Mouse (Mus musculus): ENCODE results near the gene Gstt2. TPM values are rescaled to one million over a fixed set of nuclear protein-coding genes. Genes with fewer than 3 reads are reported as not detected.
A peak's percentile ranks its signal among the peaks of the same experiment; 100 is the strongest.

The Gstt2 gene
- polyA plus RNA-seq, 1 experiment from 2014 or later = 8.3 TPM

GRCm38 (mm10) chr10:75856976-75857375 is 19.8 kb upstream of the Gstt2 start:
- peaks cover 21% of the 10 kb centered on the region for H3K4me1 ChIP-seq (replicated peaks; ENCODE audit: control insufficient read depth, insufficient read depth, low read length)
- no peak overlapping the region for H3K4me2 ChIP-seq (replicated peaks)
- DNase-seq (ENCODE audit: low spot score) (no peak), ATAC-seq (ENCODE audit: low FRiP score) (no peak)
- H3K27me3 ChIP-seq (ENCODE audit: control insufficient read depth, insufficient read depth, low read length) = no peaks in the 10 kb centered on the region
- H3K36me3 ChIP-seq (replicated peaks; ENCODE audit: control insufficient read depth, insufficient read depth) = peaks cover 16% of the 10 kb centered on the region
- 89% methylated on average over 3 of the region's 3 CpGs for WGBS
- no peak overlapping the region for H3K4me3 ChIP-seq (replicated peaks; ENCODE audit: low read length)
- H3K9ac ChIP-seq = no peak overlapping the region
- no peak overlapping the region for H3K27ac ChIP-seq
- no peaks in the 10 kb centered on the region for H3K9me3 ChIP-seq (ENCODE audit: control insufficient read depth, low read length)

DNA sequence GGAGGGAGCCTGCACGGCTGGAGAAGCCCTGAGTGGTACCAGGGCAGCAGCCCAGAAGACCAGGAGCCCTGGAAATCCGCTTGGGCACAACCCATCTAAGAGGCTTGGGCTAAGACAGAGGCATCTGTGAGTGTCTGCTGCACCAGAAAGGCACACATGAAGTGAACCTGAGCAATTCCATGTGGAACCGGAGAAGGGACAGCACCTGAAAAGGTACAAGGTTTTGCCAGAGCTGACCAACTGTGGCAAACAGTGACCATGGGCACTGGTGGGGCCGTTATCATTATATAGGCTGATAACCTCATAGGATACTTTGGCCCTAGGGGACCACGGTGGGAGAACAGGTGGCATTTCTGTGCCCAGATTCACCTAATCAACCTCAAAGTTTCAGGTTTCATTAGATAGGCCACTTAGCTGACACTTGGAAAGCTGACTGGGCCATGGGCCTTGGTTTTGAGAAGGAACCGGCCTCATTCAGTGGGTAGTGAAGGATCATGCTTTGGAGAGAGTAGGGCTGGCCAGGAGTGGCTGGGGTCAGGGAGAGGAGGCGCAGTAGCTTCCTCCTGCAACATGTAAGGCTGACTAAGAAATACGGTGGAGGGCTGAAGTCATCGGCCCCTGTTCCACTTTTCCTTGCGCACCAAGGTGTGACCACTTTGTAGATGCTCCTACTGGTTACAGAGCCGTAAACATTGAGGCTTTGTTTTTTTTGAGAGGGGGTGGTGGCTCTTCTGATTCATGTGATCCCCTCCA is 19.1 kb upstream of the Gstt2 start:
- Histone ChIP-seq H3K27me3 (ENCODE audit: control insufficient read depth, insufficient read depth, low read length) (no peaks in the 10 kb centered on the region), H3K36me3 (replicated peaks; ENCODE audit: control insufficient read depth, insufficient read depth) (peaks cover 16% of the 10 kb centered on the region), H3K9ac (no peak overlapping the region), H3K9me3 (ENCODE audit: control insufficient read depth, low read length) (no peaks in the 10 kb centered on the region), H3K27ac (no peak overlapping the region), H3K4me3 (replicated peaks; ENCODE audit: low read length) (no peak overlapping the region), H3K4me1 (replicated peaks; ENCODE audit: control insufficient read depth, insufficient read depth, low read length) (peaks cover 27% of the 10 kb centered on the region), H3K4me2 (replicated peaks) (no peak overlapping the region)
- 87% methylated on average over 11 of the region's 11 CpGs for WGBS
- DNase-seq (ENCODE audit: low spot score) (no peak), ATAC-seq (ENCODE audit: low FRiP score) (no peak)

DNA sequence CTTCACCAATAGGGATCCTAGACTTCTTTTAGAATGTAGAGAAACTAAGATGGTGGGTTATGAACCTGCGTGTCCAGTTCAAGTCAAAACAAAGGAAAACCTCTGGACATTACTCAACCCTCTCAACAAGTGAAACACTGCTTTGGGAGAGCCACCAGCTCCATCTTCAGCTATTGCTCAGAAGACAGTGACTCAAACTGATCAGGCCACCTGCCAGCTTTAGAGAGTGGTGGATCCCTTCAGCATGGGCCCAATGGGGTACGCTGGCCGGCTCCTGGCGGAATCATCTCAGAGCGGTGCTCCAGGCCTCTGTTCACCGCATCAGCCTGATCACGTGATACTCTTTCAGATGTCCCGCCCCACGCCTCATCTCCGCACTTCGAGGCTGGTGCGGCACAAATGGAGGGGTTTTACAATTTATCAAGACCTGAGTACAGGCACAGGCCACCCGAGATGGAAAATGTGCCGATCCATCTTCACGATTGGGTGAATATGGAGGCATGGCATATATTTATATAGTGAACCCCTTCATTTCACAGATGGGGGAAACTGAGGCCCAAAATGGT is 18.3 kb upstream of the Gstt2 start:
- H3K27me3 ChIP-seq (ENCODE audit: control insufficient read depth, insufficient read depth, low read length) = no peaks in the 10 kb centered on the region
- WGBS = 87% methylated on average over 15 of the region's 15 CpGs

DNA sequence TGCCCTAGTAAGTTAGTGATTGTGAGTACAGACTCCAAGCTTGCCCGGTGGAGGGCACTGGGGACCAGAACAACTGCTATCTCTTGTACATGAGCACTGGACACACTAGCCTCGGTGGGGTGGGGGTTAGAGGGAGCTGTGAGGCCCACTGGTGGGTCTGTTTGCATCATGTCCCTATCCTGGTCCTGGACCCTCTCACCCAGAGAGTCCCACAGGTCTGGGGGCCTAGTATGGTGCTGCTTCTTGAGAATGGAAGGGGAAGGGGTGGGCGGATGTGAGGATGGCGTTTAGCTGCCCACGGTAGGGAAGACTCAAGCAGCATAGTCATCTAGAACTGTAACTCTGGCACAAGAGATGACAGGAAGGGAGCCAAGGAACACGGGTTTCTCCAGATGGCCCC is 17.6 kb upstream of the Gstt2 start:
- Histone ChIP-seq H3K4me2 (replicated peaks) (no peak overlapping the region), H3K36me3 (replicated peaks; ENCODE audit: control insufficient read depth, insufficient read depth) (peaks cover 16% of the 10 kb centered on the region), H3K27ac (no peak overlapping the region), H3K9ac (no peak overlapping the region), H3K9me3 (ENCODE audit: control insufficient read depth, low read length) (no peaks in the 10 kb centered on the region), H3K4me1 (replicated peaks; ENCODE audit: control insufficient read depth, insufficient read depth, low read length) (peaks cover 24% of the 10 kb centered on the region), H3K4me3 (replicated peaks; ENCODE audit: low read length) (no peak overlapping the region), H3K27me3 (ENCODE audit: control insufficient read depth, insufficient read depth, low read length) (no peaks in the 10 kb centered on the region)
- ATAC-seq (ENCODE audit: low FRiP score) (no peak), DNase-seq (ENCODE audit: low spot score) (no peak)
- 88% methylated on average over 6 of the region's 6 CpGs for whole genome bisulfite sequencing

More for the DNA sequence above, 18.3 kb upstream of the Gstt2 start:
- Histone ChIP-seq H3K4me1 (replicated peaks; ENCODE audit: control insufficient read depth, insufficient read depth, low read length) (peaks cover 25% of the 10 kb centered on the region), H3K36me3 (replicated peaks; ENCODE audit: control insufficient read depth, insufficient read depth) (peaks cover 16% of the 10 kb centered on the region), H3K4me3 (replicated peaks; ENCODE audit: low read length) (no peak overlapping the region), H3K4me2 (replicated peaks) (no peak overlapping the region), H3K9me3 (ENCODE audit: control insufficient read depth, low read length) (no peaks in the 10 kb centered on the region), H3K27ac (no peak overlapping the region), H3K9ac (no peak overlapping the region)
- ATAC-seq (ENCODE audit: low FRiP score) (no peak), DNase-seq (ENCODE audit: low spot score) (no peak)

GRCm38 (mm10) chr10:75854096-75854495 is 16.9 kb upstream of the Gstt2 start:
- Histone ChIP-seq H3K9ac (no peak overlapping the region), H3K36me3 (replicated peaks; ENCODE audit: control insufficient read depth, insufficient read depth) (peaks cover 16% of the 10 kb centered on the region), H3K27ac (no peak overlapping the region), H3K27me3 (ENCODE audit: control insufficient read depth, insufficient read depth, low read length) (no peaks in the 10 kb centered on the region), H3K4me3 (replicated peaks; ENCODE audit: low read length) (no peak overlapping the region), H3K4me1 (replicated peaks; ENCODE audit: control insufficient read depth, insufficient read depth, low read length) (peaks cover 24% of the 10 kb centered on the region), H3K4me2 (replicated peaks) (no peak overlapping the region), H3K9me3 (ENCODE audit: control insufficient read depth, low read length) (no peaks in the 10 kb centered on the region)
- DNase-seq (ENCODE audit: low spot score) = no peak
- WGBS = 51% methylated on average over 5 of the region's 5 CpGs
- no peak for ATAC-seq (ENCODE audit: low FRiP score)

DNA sequence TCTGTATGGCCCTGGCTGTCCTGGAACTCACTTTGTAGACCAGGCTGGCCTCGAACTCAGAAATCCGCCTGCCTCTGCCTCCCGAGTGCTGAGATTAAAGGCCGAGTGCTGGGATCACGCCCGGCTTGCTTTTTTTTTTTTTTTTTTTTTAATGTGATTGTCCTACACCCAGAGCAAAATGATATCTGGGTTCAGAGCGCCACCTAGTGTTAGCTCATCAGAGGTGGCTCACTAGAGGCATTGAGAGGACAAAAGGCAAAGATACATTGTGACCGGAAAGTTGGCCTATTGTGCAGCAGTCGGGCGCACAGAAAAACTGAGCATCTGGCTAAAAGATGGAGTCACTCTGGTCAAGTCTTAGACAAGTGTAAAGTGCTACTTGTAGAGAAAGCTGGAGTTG is 16.2 kb upstream of the Gstt2 start:
- WGBS = 19% methylated on average over 10 of the region's 10 CpGs

GRCm38 (mm10) chr10:75852539-75853125 is 15.4 kb upstream of the Gstt2 start:
- no peaks in the 10 kb centered on the region for H3K27me3 ChIP-seq (ENCODE audit: control insufficient read depth, insufficient read depth, low read length)
- peaks cover 8% of the 10 kb centered on the region for H3K36me3 ChIP-seq (replicated peaks; ENCODE audit: control insufficient read depth, insufficient read depth)
- 91% methylated on average over 12 of the region's 12 CpGs for WGBS
- no peak for ATAC-seq (ENCODE audit: low FRiP score)
- H3K9ac ChIP-seq = no peak overlapping the region
- DNase-seq (ENCODE audit: low spot score) = no peak
- H3K4me2 ChIP-seq (replicated peaks) = no peak overlapping the region
- no peak overlapping the region for H3K27ac ChIP-seq
- no peaks in the 10 kb centered on the region for H3K9me3 ChIP-seq (ENCODE audit: control insufficient read depth, low read length)
- H3K4me1 ChIP-seq (replicated peaks; ENCODE audit: control insufficient read depth, insufficient read depth, low read length) = peaks cover 12% of the 10 kb centered on the region; the same call in 1 of the 2 replicates
- H3K4me3 ChIP-seq (replicated peaks; ENCODE audit: low read length) = no peak overlapping the region

More for the DNA sequence above, 16.2 kb upstream of the Gstt2 start:
- no peak overlapping the region for H3K27ac ChIP-seq
- no peaks in the 10 kb centered on the region for H3K27me3 ChIP-seq (ENCODE audit: control insufficient read depth, insufficient read depth, low read length)
- H3K36me3 ChIP-seq (replicated peaks; ENCODE audit: control insufficient read depth, insufficient read depth) = peaks cover 16% of the 10 kb centered on the region
- peaks cover 19% of the 10 kb centered on the region for H3K4me1 ChIP-seq (replicated peaks; ENCODE audit: control insufficient read depth, insufficient read depth, low read length)
- H3K4me3 ChIP-seq (replicated peaks; ENCODE audit: low read length) = no peak overlapping the region
- no peak overlapping the region for H3K4me2 ChIP-seq (replicated peaks)
- no peaks in the 10 kb centered on the region for H3K9me3 ChIP-seq (ENCODE audit: control insufficient read depth, low read length)
- ATAC-seq (ENCODE audit: low FRiP score) (peak; percentile 43; the same call in 1 of the 2 replicates), DNase-seq (ENCODE audit: low spot score) (peak; percentile 89)
- no peak overlapping the region for H3K9ac ChIP-seq

- H3K4me1 ChIP-seq (replicated peaks; ENCODE audit: control insufficient read depth, insufficient read depth, low read length) = peaks cover 12% of the 10 kb centered on the region; the same call in 1 of the 2 replicates
- no peaks in the 10 kb centered on the region for H3K9me3 ChIP-seq (ENCODE audit: control insufficient read depth, low read length)
- DNase-seq (ENCODE audit: low spot score) = no peak
- H3K4me2 ChIP-seq (replicated peaks) = no peak overlapping the region
- H3K36me3 ChIP-seq (replicated peaks; ENCODE audit: control insufficient read depth, insufficient read depth) = no peaks in the 10 kb centered on the region
- H3K27ac ChIP-seq = no peak overlapping the region
- no peaks in the 10 kb centered on the region for H3K27me3 ChIP-seq (ENCODE audit: control insufficient read depth, insufficient read depth, low read length)
- H3K4me3 ChIP-seq (replicated peaks; ENCODE audit: low read length) = no peak overlapping the region
- ATAC-seq (ENCODE audit: low FRiP score) = no peak
- 29% methylated on average over 3 of the region's 3 CpGs for WGBS
- no peak overlapping the region for H3K9ac ChIP-seq
Measured at GRCm38 (mm10) chr10:75851681-75852080, 14.5 kb upstream of the Gstt2 start.

DNA sequence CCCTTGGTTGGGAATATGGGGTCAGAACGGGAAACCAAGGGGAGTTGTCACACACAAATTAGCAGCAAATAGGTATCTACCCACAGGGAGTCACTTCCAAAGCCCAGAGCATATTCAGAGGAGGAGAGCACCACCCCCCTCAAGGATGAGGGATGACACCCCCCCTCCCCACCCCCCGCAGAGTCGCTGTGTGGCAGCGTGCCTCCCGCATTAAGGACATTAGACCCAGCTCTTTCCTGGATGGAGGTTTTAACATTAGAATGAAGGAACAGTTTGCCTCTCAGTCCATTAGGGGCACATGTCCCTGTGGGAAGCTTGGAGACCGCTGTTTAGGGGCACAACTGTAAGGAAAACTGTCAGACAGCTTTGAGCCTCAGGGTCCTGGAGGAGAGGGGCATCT is 13.9 kb upstream of the Gstt2 start:
- under 1% methylated on average over 6 of the region's 6 CpGs for WGBS
- Histone ChIP-seq H3K9ac (no peak overlapping the region), H3K27ac (no peak overlapping the region), H3K4me2 (replicated peaks) (no peak overlapping the region), H3K9me3 (ENCODE audit: control insufficient read depth, low read length) (no peaks in the 10 kb centered on the region), H3K4me1 (replicated peaks; ENCODE audit: control insufficient read depth, insufficient read depth, low read length) (peaks cover 12% of the 10 kb centered on the region; the same call in 1 of the 2 replicates), H3K27me3 (ENCODE audit: control insufficient read depth, insufficient read depth, low read length) (no peaks in the 10 kb centered on the region), H3K4me3 (replicated peaks; ENCODE audit: low read length) (no peak overlapping the region), H3K36me3 (replicated peaks; ENCODE audit: control insufficient read depth, insufficient read depth) (no peaks in the 10 kb centered on the region)
- DNase-seq (ENCODE audit: low spot score) = no peak
- no peak for ATAC-seq (ENCODE audit: low FRiP score)
